8 mouse cellular contexts compared by ENCODE assay signal in the genomic region with DNA sequence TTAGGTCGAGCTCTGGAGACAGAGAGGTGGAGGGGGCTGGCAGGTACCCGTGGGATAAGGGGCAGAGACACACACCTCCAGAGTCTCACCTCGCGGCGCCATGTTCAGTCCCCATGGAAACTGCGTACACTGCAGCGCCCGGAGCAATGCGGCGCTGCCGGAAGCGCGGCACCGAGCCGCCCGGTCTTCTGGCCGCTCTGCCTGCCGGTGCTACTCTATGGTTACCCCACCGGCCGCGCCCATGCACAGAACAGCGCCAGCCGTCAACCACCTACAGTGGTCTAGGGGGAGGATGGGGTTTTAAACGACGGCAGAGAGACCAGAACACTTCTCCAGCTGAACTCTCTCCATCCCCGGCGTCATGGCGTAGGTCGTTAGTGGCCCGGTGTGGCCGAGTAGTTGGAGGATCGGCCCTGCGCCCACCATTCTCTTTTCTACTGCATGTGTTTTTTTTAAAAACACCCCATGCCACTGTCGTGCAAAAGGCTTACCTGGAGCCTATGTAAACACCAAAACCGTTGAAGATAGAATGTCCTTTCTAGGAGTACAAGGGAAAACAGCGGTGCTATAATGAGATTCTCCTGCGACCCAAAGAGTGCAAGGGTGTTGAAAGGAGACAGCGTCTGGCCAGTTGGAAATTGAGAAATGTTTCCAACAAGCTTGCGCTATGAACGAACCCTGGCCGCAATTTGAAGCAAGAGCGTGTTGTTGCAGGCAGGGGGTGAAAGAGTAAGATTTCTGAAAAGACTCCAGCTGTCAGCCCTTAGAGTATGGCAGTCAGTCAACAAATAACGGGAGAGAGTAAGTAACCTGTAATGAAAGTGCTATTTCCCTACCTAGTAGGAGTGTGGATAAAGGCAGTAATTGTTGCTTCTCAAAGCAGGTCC. TPM values are rescaled to one million over a fixed set of nuclear protein-coding genes. Genes with fewer than 3 reads are reported as not detected.
DNase-seq lines count a peak whose midpoint lies in the region; ATAC-seq lines count a peak whose summit lies in the region.

A gene (minus strand): TSS at position 615 of the 887 bp plus-strand sequence.

- H3K27ac ChIP-seq in hindbrain, embryonic 10.5 days = peak within 1 kb of the TSS; percentile 87

- peak; percentile 98 for ATAC-seq in frontal cortex, adult (ENCODE audit: low TSS enrichment)

- H3K4me1 ChIP-seq in hindbrain, embryonic 10.5 days (replicated peaks) = peaks cover 21% of the 10 kb centered on the region

- no peaks in the 10 kb centered on the region for H3K27me3 ChIP-seq in hindbrain, embryonic 10.5 days (ENCODE audit: insufficient read depth, poor library complexity, severe bottlenecking)

- no peaks in the 10 kb centered on the region for H3K9me3 ChIP-seq in hindbrain, embryonic 10.5 days

- 2% methylated on average over 43 of the region's 43 CpGs for WGBS in hindbrain, embryonic 10.5 days

- H3K4me3 ChIP-seq in hindbrain, embryonic 10.5 days = peak within 1 kb of the TSS; percentile 74

- H3K36me3 ChIP-seq in hindbrain, embryonic 10.5 days = peaks cover 28% of the 10 kb centered on the region

- peak; percentile 69 for DNase-seq in MEL-GATA-1-ER (ENCODE audit: extremely low read depth, low read depth)
- DNase-seq in cerebellum, adult 8-10 months = peak; percentile 82
- peak; percentile 79 for DNase-seq in hindbrain, embryonic 10.5 days (ENCODE audit: low spot score)
- DNase-seq in layer of hippocampus, postnatal 10 days (ENCODE audit: low spot score in 2 of 2) = peak; percentile 76 to 84
- peak; percentile 88 for DNase-seq in lung, postnatal 10 days
- DNase-seq in ovary, postnatal 36 days (ENCODE audit: low spot score) = peak; percentile 85
- peak; percentile 88 for DNase-seq in thymus, postnatal 25 days

RNA-seq across cellular contexts. Expression of the gene that starts here (rescaled TPM):
- polyA plus RNA-seq in hindbrain, embryonic 10.5 days (2016; fragmentation: Nextera tagmentation; extraction: Ambion mirVana) = 59.1 and 61.8 TPM in 2 replicates
- total RNA-seq in layer of hippocampus, postnatal 10 days (2021) = 10 to 100 TPM; 12.3 to 13.0 TPM

Comparison
In these comparisons a context has a peak if more than half of its experiments do, and no peak if none do; other contexts are left out.
1. Peak in every context shown above with its lines: DNase-seq, ATAC-seq, H3K4me3 ChIP-seq and H3K27ac ChIP-seq.